Mouse (Mus musculus): ENCODE data around the gene Ripk3.

- TF ChIP-seq CTCF (IDR thresholded peaks at IDR 0.05; ENCODE audit: borderline replicate concordance, insufficient read depth, low read depth, low read length) (no peak), POLR2A (IDR thresholded peaks at IDR 0.05; ENCODE audit: borderline replicate concordance, insufficient read depth, low read length) (no peak)
Measured at GRCm38 (mm10) chr14:55814885-55815284, 26.2 kb upstream of the Ripk3 start.
